Mouse (Mus musculus) retina, postnatal 7 days (tissue): ENCODE measurements at regions not wholly inside any gene's neighbourhood (a gene's known extent, or its start where the extent isn't known, plus 50 kb on each side); places are given as distances from the start of the nearest gene placed in this dataset.

Experiments used
- DNase-seq: peaks from one replicate; pipeline ENCODE4 v3.0.0-alpha.2; 2012; ENCODE audit warnings: low read depth, low spot score

DNA sequence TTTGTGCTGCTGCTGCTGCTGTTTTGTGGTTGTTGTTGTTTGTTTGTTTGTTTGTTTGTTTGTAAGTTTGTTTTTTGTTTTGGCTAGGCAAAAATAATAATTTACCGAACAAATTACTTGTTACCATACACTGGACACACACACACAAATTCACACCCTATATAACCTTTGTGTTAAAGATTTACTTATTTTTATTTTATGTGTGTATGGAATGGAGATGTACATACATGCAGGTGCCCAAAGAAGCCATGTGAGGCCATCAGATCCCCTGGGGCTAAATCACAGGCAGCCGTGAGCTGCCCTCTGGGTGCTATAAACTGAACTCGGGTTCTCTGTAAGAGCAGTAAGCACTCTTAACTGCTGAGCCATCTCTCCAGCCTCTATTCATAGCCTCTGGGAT lies 56.0 kb downstream of the Pttg1 start:
- no peak for DNase-seq

DNA sequence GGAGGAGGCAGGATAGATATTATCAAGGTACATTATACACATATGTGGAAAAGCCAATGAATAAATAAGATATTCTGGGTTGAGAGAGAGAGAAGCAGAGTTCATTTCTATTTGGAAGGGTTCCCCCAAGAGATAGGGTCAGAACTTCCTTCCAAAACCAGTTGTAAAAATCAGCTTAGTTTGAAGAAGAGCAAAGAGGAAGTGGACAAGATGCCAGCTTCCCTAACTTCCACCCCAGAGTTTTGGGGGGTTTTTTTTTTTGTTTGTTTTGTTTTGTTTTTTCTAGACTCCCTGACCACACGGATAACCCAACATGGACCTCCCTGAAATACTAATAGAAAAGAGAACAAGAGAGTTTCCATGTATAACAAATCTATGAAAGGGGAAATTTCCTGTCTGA lies 57.7 kb downstream of the Pttg1 start:
- no peak for DNase-seq

DNA sequence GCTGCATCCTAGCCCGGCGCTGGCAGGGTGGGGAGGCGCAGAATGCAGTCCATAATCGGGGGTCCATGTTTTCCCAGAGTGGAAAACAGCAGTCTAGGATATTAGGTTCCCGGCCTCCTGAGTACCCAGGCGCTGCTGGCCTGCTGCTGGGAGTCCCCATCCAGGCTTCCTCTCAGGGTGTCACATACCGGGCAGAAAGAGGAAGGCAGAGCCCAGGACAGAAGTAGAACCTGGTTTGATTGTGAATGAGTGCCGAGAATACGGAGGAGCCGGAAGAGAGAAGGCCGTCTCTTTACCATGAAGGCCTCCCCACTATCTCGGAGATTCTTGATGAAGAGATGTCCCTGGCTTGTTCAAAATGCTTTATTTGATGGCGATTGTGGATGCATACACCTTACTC lies 64.2 kb downstream of the Pttg1 start:
- no peak for DNase-seq

DNA sequence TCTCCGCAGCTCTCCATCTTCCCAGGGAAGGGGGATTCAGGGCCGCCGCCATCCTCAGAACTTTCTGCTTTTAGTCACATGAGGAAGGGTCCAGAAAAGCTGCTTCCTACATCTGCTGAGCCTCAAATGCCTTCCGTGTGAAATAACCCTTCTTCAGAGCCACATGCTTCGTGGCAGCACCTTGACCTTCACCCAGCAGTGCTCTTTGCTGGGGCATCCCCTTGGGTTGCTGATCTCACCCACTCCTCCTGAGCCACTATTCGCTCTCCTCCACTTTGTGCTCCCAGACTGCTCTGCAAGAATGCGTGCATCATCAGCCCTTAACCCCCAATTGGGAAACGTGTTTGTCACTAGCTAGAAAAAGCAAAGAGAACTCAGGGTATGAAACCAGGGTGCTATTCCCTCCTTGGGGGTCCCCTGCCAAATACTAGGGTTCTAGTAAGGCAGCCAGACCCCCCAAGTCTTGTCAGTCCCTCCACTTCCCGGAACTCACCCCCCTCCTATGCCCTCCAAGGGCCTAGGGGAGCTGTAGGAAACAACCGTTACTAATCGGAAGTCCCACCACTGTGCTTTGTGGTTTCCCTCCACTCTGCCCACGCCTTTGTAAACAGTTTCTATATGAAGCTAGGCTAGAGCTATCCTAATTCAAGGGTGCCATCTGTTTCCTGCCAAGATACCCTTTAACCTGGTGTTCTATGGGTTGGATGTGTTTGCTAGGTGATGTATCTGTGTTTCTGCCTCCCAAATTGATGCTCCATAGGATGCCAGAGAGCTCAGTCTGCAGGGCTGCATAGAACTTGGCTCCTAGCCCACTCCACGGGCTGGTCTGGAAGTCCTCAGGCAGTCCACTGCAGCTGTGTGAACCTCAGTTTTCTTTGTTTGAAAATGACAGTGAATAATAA lies 67.4 kb downstream of the Pttg1 start:
- no peak for DNase-seq

DNA sequence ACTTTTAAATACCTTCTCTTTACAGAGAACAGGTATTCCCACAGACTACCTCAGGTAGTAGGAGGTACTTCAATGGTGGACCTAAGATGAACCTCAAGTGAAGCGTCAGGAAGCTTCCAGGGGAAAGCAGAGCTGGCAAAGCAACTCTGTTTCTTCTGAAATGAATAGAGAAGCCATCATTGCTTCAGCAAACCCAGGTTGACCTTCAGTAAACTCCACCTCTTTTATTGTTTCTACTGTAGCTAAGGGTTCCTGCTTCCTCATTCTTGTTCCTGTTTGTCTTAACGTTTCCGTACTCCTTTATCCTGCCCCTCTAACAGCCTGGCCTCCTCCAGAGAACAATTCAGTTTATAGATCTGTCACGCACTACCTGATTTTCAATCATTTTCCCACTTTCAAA lies 72.4 kb downstream of the Pttg1 start:
- DNase-seq: no peak

DNA sequence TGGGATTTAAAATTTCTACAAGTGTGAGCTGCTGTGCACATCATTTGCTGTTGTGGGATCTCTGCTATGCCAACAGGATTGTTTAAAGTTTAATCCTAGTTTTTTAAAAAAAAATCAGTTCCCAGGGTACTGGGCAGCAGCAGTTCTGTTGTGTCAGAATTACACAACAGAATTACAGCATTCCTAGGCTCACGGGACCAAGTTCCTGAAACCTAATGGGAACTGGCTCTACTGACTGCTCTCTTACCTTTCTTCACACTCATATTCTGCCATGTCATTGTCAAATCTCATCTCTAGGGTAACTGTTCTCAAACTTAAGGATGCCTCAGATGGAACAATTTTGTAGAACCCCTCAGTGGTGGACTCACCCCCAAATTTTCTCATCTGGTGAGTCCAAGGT lies 73.0 kb downstream of the Pttg1 start:
- DNase-seq: no peak

DNA sequence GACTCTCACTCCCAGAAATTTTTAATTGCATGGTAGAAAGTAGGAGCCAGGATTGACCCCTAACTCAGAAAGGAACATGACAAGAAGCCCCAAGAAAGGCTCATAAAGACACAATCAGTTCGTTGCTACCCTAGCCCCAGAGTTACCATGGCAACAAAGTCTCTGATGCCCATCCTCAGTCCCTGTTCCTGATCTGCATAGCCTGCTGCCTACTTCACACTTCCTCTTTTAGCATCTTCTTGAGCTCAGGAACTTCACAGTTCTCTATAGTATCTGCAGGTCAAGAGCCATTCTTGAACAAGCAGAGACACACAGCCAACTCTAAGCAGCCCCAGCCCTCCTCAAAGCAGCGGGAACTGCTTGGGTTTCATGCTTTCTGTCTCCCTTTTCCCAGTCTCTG lies 74.2 kb downstream of the Pttg1 start:
- no peak for DNase-seq

DNA sequence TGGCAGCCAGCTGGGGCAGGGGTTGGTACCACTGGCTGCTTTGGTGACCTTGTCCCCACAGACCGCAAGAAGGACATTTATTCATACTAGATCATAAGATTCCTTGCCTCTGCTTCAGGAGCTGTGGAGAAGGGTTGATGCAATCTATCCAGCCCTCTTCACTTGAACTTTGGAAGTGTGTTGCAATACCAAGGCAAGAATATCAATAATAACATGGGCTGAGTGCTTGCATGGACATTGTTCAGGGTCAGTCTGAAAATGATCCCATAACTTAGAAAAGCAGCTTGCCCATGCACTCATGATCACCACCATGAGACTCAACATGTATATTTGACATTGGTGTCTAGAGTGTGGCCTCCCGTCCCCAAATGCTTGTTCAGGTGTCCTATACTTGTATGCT lies 74.7 kb downstream of the Pttg1 start:
- no peak for DNase-seq

DNA sequence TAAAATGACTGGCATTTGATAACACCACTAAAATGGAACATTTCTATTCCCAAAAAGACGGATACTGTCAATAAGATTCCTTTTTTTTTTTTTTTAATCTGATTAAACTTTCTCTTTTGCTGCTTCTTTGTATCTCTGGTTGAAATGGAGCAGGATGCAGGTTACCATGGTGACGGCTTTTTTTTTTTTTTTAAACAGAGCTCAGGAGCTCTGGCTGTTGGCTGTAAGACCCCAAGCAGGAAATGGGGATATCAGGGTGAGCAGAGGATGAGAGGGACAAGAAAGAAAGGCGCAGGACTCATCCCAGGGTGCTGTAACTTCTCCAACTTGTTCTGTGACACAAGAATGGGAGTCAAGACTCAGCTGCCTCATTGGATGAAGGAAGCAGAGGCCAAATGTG lies 75.8 kb downstream of the Pttg1 start:
- no peak for DNase-seq

DNA sequence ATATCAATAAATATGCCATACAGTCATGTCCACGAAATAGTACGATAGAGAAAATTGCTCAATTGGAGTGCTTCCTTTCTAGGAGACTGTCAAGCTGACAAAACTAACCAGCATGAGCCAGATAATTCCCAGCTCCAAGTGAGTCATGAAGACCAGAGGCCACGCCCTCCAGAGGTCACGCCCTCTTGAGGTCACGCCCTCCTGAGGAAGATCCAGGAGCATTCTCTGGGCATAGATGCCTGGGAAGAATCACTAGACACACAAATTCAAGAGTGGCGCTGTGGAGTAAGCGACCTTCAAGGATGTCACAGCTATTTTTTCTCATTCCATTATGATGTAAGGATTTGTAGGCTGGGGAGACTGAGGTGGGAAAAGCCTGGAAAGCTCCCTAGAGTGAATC lies 76.5 kb downstream of the Pttg1 start:
- no peak for DNase-seq

DNA sequence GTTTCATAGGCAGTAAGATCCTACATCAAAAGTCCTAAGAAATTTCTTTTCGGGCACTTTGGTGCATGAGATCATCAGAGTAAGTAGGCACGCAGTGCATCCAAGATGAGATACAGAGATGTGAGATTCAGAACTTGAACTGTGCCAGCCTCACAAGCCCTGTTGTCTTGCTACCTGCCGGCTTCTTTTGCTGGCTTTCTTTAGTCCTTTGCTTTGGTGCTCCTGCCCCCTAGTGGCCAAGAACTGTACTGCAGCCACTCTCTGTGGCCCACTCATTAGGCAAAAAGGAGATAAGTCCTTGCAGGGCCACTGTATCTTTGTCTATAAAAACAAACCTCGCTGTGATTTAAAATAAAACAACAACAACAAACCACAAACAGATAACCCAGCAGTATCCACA lies 77.5 kb downstream of the Pttg1 start:
- DNase-seq: peak; percentile 72

DNA sequence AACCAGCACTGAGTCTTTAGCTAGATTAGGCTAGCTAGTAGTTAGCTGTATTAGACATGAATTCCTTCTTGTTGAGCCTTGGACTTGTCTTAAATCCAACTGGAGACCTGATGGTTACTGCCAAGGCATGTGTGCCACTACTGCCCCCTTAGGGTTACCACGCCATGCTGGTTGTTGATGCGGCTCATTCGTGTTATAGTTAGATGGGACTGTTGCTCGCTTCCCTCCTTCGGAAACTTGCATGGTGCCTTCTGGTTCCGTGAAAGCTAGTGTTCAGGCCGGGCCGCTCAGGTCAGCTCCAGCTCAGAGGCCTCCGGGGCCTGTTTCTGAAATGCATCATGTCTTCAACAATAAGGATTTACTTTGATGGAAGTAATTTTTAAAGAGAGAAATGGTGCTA lies 79.6 kb downstream of the Pttg1 start:
- DNase-seq: no peak

DNA sequence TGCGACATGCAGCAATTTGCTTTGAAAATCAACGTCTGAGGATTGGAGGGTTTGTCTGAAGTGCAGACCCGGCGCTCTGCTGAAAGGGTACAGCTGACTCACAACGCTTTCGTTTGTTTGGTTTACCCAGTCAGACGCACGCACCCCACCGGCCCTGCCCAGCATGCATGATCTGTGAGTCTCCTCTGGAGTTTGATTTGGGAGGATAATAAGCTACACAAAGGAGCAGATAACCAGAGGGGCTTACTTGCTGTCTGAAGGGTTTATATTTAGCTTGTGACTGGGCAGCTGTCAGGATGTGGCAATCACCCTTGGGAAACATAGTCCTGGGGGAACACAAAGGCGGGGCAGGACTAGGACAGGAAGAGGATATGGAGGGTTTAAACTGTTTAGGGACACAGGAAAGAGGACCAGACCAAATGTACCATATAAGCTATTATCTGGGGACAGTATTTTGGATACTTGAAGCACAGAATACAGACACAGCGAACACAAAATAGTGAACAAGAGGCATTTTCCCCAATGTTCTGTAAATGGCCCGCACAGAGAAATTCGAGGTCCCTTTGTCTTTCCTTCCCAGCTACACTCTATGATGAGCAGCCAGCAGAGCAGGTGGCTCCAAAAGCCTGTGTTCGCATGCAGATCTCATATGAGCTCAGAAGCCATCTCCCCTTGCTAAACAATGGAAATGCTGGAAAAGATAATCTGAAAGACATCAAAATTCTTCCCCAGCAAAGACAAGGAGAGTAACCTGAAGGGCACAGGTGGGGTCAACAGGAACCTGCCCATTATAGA lies 81.1 kb downstream of the Pttg1 start:
- DNase-seq: no peak

DNA sequence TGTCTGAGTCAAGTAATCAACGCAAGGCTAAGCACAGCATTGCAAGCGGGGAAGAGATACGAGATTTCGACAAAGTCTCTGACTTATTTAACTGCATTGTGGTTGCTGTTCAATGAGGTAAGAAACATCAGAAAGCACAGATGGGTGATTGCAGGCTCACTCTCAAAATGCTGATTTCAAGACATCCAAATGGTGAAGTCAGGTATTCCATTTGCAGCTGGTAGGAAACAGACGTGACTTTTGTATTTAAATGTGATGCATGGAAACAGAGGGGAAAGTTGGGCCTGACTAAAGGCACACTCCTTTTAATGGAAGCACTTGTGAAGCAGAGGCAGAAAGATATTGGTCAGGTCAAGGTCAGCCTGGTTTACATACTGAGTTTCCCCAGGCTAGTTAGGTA lies 82.5 kb downstream of the Pttg1 start:
- no peak for DNase-seq

DNA sequence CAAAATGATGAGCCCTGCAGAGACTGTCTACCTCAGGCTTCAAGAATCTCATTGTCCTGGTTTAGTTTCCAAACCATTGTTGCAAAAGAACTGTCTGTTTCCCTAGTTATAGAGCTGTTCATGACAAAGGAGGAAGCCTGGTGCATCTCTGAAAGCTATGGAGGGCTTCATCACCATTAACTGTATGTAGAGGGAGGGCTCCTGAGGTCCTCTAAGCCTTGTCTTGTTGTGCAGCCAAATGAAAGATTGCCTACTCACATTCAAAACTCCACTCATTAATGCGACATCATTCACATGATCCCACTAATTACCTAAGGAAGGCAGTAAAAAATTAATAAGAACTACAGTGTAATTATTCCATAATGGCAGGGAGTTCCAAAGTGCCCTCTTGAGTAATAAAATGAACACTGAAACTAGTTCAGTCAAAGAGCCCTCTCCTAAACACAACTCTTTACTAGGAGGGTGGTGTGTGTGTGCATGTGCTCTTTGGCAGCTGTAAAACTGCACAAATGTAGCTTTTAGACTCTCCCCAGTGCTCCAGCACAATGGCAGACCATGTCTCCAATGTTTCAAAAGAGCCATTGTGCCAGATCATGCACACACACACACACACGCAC lies 87.6 kb downstream of the Pttg1 start:
- no peak for DNase-seq

DNA sequence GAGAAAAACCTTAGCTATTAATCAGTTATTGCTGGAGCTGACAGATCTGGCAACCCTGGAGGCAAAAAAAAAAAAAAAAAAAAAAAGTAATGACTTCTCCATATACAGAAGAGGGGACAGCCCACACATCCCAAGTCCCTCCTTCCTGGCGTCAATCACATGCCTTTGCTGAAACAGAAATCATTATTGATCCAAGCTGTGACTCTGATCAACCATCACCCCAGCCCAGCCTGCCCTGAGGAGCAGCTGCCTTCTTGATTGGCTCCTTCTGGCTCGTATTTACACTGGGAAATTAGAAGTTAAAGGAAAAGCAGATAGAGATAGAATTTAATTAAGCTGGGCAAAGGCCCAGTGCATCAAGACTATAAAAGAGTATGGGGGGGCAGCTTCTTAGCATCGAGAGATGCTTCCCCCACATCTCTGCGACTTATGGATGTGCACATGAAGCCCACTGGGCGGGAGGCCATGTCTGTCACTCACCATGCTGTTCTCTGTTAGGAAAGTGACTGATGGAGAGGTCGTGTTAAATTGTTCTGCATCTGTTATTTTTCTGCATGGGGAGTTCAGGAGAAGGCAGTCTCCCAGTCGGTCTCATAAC lies 90.3 kb downstream of the Pttg1 start:
- DNase-seq: no peak

DNA sequence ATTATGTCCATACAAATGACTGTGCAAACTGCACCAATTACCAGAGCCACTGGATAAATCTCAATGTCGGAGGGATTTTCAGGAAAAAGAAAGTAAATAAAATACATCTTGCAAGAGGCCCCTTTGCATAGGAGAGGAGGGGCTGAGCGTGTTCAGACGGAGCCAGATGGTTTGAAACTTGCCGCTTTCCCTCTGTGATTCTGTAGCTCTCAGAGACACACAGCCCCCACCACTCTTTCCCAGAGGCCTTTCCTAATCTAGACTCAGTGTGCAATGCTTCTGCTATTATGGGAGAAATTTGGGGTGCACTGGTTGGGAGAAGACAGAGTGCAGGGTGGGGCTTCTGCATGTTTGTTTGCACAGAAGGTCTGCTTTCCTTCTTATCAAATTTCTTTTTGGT lies 92.5 kb downstream of the Pttg1 start:
- no peak for DNase-seq

DNA sequence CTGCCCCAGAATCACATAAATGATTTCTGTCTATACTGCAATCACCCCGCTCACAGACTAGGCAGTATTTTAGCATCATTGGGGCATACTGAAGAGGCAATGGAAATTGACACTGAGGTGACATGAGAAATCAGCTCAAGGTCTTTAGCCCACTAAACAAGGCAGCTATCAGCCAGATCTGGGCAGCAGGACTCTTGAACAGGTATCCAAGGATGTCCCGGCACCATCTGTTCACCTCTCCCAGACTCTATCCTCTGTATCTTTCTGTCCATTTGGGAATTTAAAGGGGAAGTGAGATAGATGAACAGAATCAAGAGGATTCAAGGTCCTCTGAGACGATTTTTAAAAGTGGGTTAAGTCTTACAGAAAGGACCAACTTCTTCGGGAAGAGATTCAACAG lies 112.1 kb downstream of the Pttg1 start:
- no peak for DNase-seq
